Mouse (Mus musculus): ENCODE data around the gene Plod2.

GRCm38 (mm10) chr9:92559750-92560149, 17.7 kb downstream of the Plod2 start:
- no peak for TF ChIP-seq POLR2A (IDR thresholded peaks at IDR 0.05; ENCODE audit: extremely low read depth, insufficient read depth, low read length)
- TF ChIP-seq CTCF (IDR thresholded peaks at IDR 0.05; ENCODE audit: extremely low read depth, insufficient read depth, low read length): no peak

Data from cortical plate, adult 2 months (tissue).